Mouse (Mus musculus): ENCODE data around the gene Gramd1b. TPM values are rescaled to one million over a fixed set of nuclear protein-coding genes. Genes with fewer than 3 reads are reported as not detected.

The Gramd1b gene
- polyA plus RNA-seq, 1 experiment from 2014 or later: 2.8 TPM

- no peak for ATAC-seq (ENCODE audit: insufficient number of reproducible peaks, low FRiP score, low TSS enrichment, low read depth)
- Histone ChIP-seq H3K9ac (ENCODE audit: low read length) (no peak overlapping the region), H3K36me3 (ENCODE audit: control insufficient read depth, insufficient read depth, low read length) (no peaks in the 10 kb centered on the region), H3K4me3 (ENCODE audit: low read depth, low read length) (no peak overlapping the region), H3K27me3 (ENCODE audit: control insufficient read depth, insufficient read depth, low read length) (no peaks in the 10 kb centered on the region), H3K9me3 (ENCODE audit: control insufficient read depth, low read length) (no peaks in the 10 kb centered on the region), H3K27ac (replicated peaks; ENCODE audit: low read depth, low read length) (no peak overlapping the region), H3K4me2 (ENCODE audit: low read depth, severe bottlenecking) (no peak overlapping the region), H3K4me1 (ENCODE audit: control insufficient read depth, insufficient read depth, low read length) (no peaks in the 10 kb centered on the region)
- WGBS: 76% methylated on average over 6 of the region's 6 CpGs
- DNase-seq (ENCODE audit: low spot score): no peak
These were observed 155.7 kb downstream of the Gramd1b start for GRCm38 (mm10) chr9:40375518-40375917.

GRCm38 (mm10) chr9:40374992-40375391 is 156.2 kb downstream of the Gramd1b start:
- DNase-seq (ENCODE audit: low spot score) (no peak), ATAC-seq (ENCODE audit: insufficient number of reproducible peaks, low FRiP score, low TSS enrichment, low read depth) (no peak)
- Histone ChIP-seq H3K27me3 (ENCODE audit: control insufficient read depth, insufficient read depth, low read length) (no peaks in the 10 kb centered on the region), H3K27ac (replicated peaks; ENCODE audit: low read depth, low read length) (no peak overlapping the region), H3K4me1 (ENCODE audit: control insufficient read depth, insufficient read depth, low read length) (no peaks in the 10 kb centered on the region), H3K36me3 (ENCODE audit: control insufficient read depth, insufficient read depth, low read length) (no peaks in the 10 kb centered on the region), H3K9me3 (ENCODE audit: control insufficient read depth, low read length) (no peaks in the 10 kb centered on the region), H3K4me2 (ENCODE audit: low read depth, severe bottlenecking) (no peak overlapping the region), H3K9ac (ENCODE audit: low read length) (no peak overlapping the region), H3K4me3 (ENCODE audit: low read depth, low read length) (no peak overlapping the region)
- 65% methylated on average over 5 of the region's 5 CpGs for WGBS

GRCm38 (mm10) chr9:40374533-40374971 is 156.6 kb downstream of the Gramd1b start:
- no peak overlapping the region for H3K9ac ChIP-seq (ENCODE audit: low read length)
- ATAC-seq (ENCODE audit: insufficient number of reproducible peaks, low FRiP score, low TSS enrichment, low read depth) (no peak), DNase-seq (ENCODE audit: low spot score) (no peak)
- H3K36me3 ChIP-seq (ENCODE audit: control insufficient read depth, insufficient read depth, low read length): no peaks in the 10 kb centered on the region
- no peak overlapping the region for H3K4me3 ChIP-seq (ENCODE audit: low read depth, low read length)
- no peak overlapping the region for H3K27ac ChIP-seq (replicated peaks; ENCODE audit: low read depth, low read length)
- no peak overlapping the region for H3K4me2 ChIP-seq (ENCODE audit: low read depth, severe bottlenecking)
- no peaks in the 10 kb centered on the region for H3K27me3 ChIP-seq (ENCODE audit: control insufficient read depth, insufficient read depth, low read length)
- WGBS: 74% methylated on average over 6 of the region's 6 CpGs
- no peaks in the 10 kb centered on the region for H3K4me1 ChIP-seq (ENCODE audit: control insufficient read depth, insufficient read depth, low read length)
- H3K9me3 ChIP-seq (ENCODE audit: control insufficient read depth, low read length): no peaks in the 10 kb centered on the region

GRCm38 (mm10) chr9:40374052-40374451 is 157.1 kb downstream of the Gramd1b start:
- Histone ChIP-seq H3K4me2 (ENCODE audit: low read depth, severe bottlenecking) (no peak overlapping the region), H3K27me3 (ENCODE audit: control insufficient read depth, insufficient read depth, low read length) (no peaks in the 10 kb centered on the region), H3K4me3 (ENCODE audit: low read depth, low read length) (no peak overlapping the region), H3K27ac (replicated peaks; ENCODE audit: low read depth, low read length) (no peak overlapping the region), H3K36me3 (ENCODE audit: control insufficient read depth, insufficient read depth, low read length) (no peaks in the 10 kb centered on the region), H3K9ac (ENCODE audit: low read length) (no peak overlapping the region), H3K9me3 (ENCODE audit: control insufficient read depth, low read length) (no peaks in the 10 kb centered on the region), H3K4me1 (ENCODE audit: control insufficient read depth, insufficient read depth, low read length) (no peaks in the 10 kb centered on the region)
- ATAC-seq (ENCODE audit: insufficient number of reproducible peaks, low FRiP score, low TSS enrichment, low read depth) (no peak), DNase-seq (ENCODE audit: low spot score) (no peak)
- 88% methylated on average over 11 of the region's 11 CpGs for WGBS

- Histone ChIP-seq H3K4me3 (ENCODE audit: low read depth, low read length) (no peak overlapping the region), H3K4me1 (ENCODE audit: control insufficient read depth, insufficient read depth, low read length) (no peaks in the 10 kb centered on the region), H3K36me3 (ENCODE audit: control insufficient read depth, insufficient read depth, low read length) (no peaks in the 10 kb centered on the region), H3K9ac (ENCODE audit: low read length) (no peak overlapping the region), H3K27ac (replicated peaks; ENCODE audit: low read depth, low read length) (no peak overlapping the region), H3K9me3 (ENCODE audit: control insufficient read depth, low read length) (no peaks in the 10 kb centered on the region), H3K4me2 (ENCODE audit: low read depth, severe bottlenecking) (no peak overlapping the region), H3K27me3 (ENCODE audit: control insufficient read depth, insufficient read depth, low read length) (no peaks in the 10 kb centered on the region)
- no peak for DNase-seq (ENCODE audit: low spot score)
- 65% methylated on average over 4 of the region's 4 CpGs for WGBS
- ATAC-seq (ENCODE audit: insufficient number of reproducible peaks, low FRiP score, low TSS enrichment, low read depth): no peak
These were observed 161.0 kb downstream of the Gramd1b start for GRCm38 (mm10) chr9:40370151-40370550.

GRCm38 (mm10) chr9:40366795-40367194 is 164.4 kb downstream of the Gramd1b start:
- H3K36me3 ChIP-seq (ENCODE audit: control insufficient read depth, insufficient read depth, low read length): no peaks in the 10 kb centered on the region
- H3K4me1 ChIP-seq (ENCODE audit: control insufficient read depth, insufficient read depth, low read length): no peaks in the 10 kb centered on the region
- ATAC-seq (ENCODE audit: insufficient number of reproducible peaks, low FRiP score, low TSS enrichment, low read depth): no peak
- no peak overlapping the region for H3K9ac ChIP-seq (ENCODE audit: low read length)
- H3K27me3 ChIP-seq (ENCODE audit: control insufficient read depth, insufficient read depth, low read length): no peaks in the 10 kb centered on the region
- no peak for DNase-seq (ENCODE audit: low spot score)
- H3K9me3 ChIP-seq (ENCODE audit: control insufficient read depth, low read length): no peaks in the 10 kb centered on the region
- 92% methylated on average over 7 of the region's 8 CpGs for WGBS
- no peak overlapping the region for H3K27ac ChIP-seq (replicated peaks; ENCODE audit: low read depth, low read length)
- no peak overlapping the region for H3K4me3 ChIP-seq (ENCODE audit: low read depth, low read length)
- H3K4me2 ChIP-seq (ENCODE audit: low read depth, severe bottlenecking): no peak overlapping the region

GRCm38 (mm10) chr9:40364312-40364711 is 166.9 kb downstream of the Gramd1b start:
- H3K4me2 ChIP-seq (ENCODE audit: low read depth, severe bottlenecking): no peak overlapping the region
- no peaks in the 10 kb centered on the region for H3K36me3 ChIP-seq (ENCODE audit: control insufficient read depth, insufficient read depth, low read length)
- no peaks in the 10 kb centered on the region for H3K4me1 ChIP-seq (ENCODE audit: control insufficient read depth, insufficient read depth, low read length)
- no peak overlapping the region for H3K9ac ChIP-seq (ENCODE audit: low read length)
- H3K4me3 ChIP-seq (ENCODE audit: low read depth, low read length): no peak overlapping the region
- H3K27me3 ChIP-seq (ENCODE audit: control insufficient read depth, insufficient read depth, low read length): no peaks in the 10 kb centered on the region
- H3K9me3 ChIP-seq (ENCODE audit: control insufficient read depth, low read length): no peaks in the 10 kb centered on the region
- DNase-seq (ENCODE audit: low spot score) (no peak), ATAC-seq (ENCODE audit: insufficient number of reproducible peaks, low FRiP score, low TSS enrichment, low read depth) (no peak)
- 89% methylated on average over 7 of the region's 7 CpGs for WGBS
- no peak overlapping the region for H3K27ac ChIP-seq (replicated peaks; ENCODE audit: low read depth, low read length)

- 90% methylated on average over 6 of the region's 6 CpGs for WGBS
- H3K9ac ChIP-seq (ENCODE audit: low read length): no peak overlapping the region
- no peak overlapping the region for H3K4me3 ChIP-seq (ENCODE audit: low read depth, low read length)
- no peaks in the 10 kb centered on the region for H3K4me1 ChIP-seq (ENCODE audit: control insufficient read depth, insufficient read depth, low read length)
- H3K27me3 ChIP-seq (ENCODE audit: control insufficient read depth, insufficient read depth, low read length): no peaks in the 10 kb centered on the region
- DNase-seq (ENCODE audit: low spot score): no peak
- no peaks in the 10 kb centered on the region for H3K36me3 ChIP-seq (ENCODE audit: control insufficient read depth, insufficient read depth, low read length)
- no peaks in the 10 kb centered on the region for H3K9me3 ChIP-seq (ENCODE audit: control insufficient read depth, low read length)
- no peak overlapping the region for H3K27ac ChIP-seq (replicated peaks; ENCODE audit: low read depth, low read length)
- ATAC-seq (ENCODE audit: insufficient number of reproducible peaks, low FRiP score, low TSS enrichment, low read depth): no peak
- H3K4me2 ChIP-seq (ENCODE audit: low read depth, severe bottlenecking): no peak overlapping the region
These were observed 169.2 kb downstream of the Gramd1b start for GRCm38 (mm10) chr9:40361970-40362369.

GRCm38 (mm10) chr9:40358408-40358896 is 172.7 kb downstream of the Gramd1b start:
- Histone ChIP-seq H3K4me2 (ENCODE audit: low read depth, severe bottlenecking) (no peak overlapping the region), H3K9ac (ENCODE audit: low read length) (no peak overlapping the region), H3K4me3 (ENCODE audit: low read depth, low read length) (no peak overlapping the region), H3K36me3 (ENCODE audit: control insufficient read depth, insufficient read depth, low read length) (no peaks in the 10 kb centered on the region), H3K4me1 (ENCODE audit: control insufficient read depth, insufficient read depth, low read length) (no peaks in the 10 kb centered on the region), H3K9me3 (ENCODE audit: control insufficient read depth, low read length) (no peaks in the 10 kb centered on the region), H3K27ac (replicated peaks; ENCODE audit: low read depth, low read length) (no peak overlapping the region), H3K27me3 (ENCODE audit: control insufficient read depth, insufficient read depth, low read length) (no peaks in the 10 kb centered on the region)
- no peak for ATAC-seq (ENCODE audit: insufficient number of reproducible peaks, low FRiP score, low TSS enrichment, low read depth)
- no peak for DNase-seq (ENCODE audit: low spot score)
- WGBS: 78% methylated on average over 8 of the region's 8 CpGs

Measured in limb, embryonic 11.5 days (tissue).